Mouse (Mus musculus) ES-E14 (cell line): ENCODE measurements around the gene Nell2.

Experiments
- CHD2 ChIP-seq: IDR thresholded peaks from 2 replicates; pipeline ENCODE4 v1.6.1; 2014; ENCODE audit warnings: mild to moderate bottlenecking, low read depth, low read length, inconsistent platforms
- HCFC1 ChIP-seq: IDR thresholded peaks from 2 replicates; pipeline ENCODE4 v1.6.1; 2012; ENCODE audit warnings: low read length, inconsistent platforms, borderline replicate concordance; ENCODE audit not compliant: insufficient read depth
- MAFK ChIP-seq: IDR thresholded peaks from 2 replicates; pipeline ENCODE4 v1.6.1; 2014; ENCODE audit warnings: mild to moderate bottlenecking, low read depth, low read length, inconsistent platforms; ENCODE audit not compliant: insufficient read depth
- ZC3H11A ChIP-seq: IDR thresholded peaks from 2 replicates; pipeline ENCODE4 v1.6.1; 2012; ENCODE audit warnings: low read depth, mild to moderate bottlenecking, inconsistent platforms, low read length, borderline replicate concordance

- TF ChIP-seq CHD2: no peak
- TF ChIP-seq ZC3H11A: no peak
- TF ChIP-seq MAFK: no peak
- no peak for TF ChIP-seq HCFC1
Observed at GRCm38 (mm10) chr15:95131401-95131800, 397.0 kb downstream of the Nell2 start.
